Mouse (Mus musculus): Measurements from ENCODE around the gene Man1b1. TPM values are rescaled to one million over a fixed set of nuclear protein-coding genes. Genes with fewer than 3 reads are reported as not detected.

The Man1b1 gene
- polyA plus RNA-seq, 1 experiment from 2014 or later: 43.2 TPM

DNA sequence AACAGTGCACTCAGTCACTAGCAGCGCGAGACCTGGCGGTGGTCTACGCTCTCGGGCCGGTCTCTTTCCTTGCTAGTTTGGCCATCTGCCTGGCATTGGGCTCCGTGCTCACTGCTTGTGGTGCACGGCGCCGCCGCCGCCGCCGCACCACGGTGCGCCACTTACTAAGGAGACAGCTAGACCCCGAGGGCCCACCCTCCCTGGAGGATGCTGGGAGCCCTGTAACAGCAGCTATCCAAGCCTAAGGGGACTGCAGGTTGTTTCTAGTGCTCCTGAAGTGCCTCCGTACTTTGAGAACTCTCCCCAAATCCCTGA lies 41.4 kb upstream of the Man1b1 start:
- H3K9ac ChIP-seq (ENCODE audit: low read depth, low read length): no peak overlapping the region
- no peaks in the 10 kb centered on the region for H3K9me3 ChIP-seq (ENCODE audit: control insufficient read depth, low read length)
- peak overlapping the region; percentile 24 for H3K4me3 ChIP-seq (ENCODE audit: low read length)
- peaks cover 22% of the 10 kb centered on the region for H3K4me1 ChIP-seq (ENCODE audit: control insufficient read depth, insufficient read depth, low read length)
- H3K27me3 ChIP-seq (replicated peaks; ENCODE audit: control insufficient read depth, insufficient read depth, low read length): peaks cover 54% of the 10 kb centered on the region
- no peak overlapping the region for H3K4me2 ChIP-seq (ENCODE audit: low read depth, low read length)
- ATAC-seq: no peak
- no peak overlapping the region for H3K27ac ChIP-seq (ENCODE audit: low read length)
- no peaks in the 10 kb centered on the region for H3K36me3 ChIP-seq (ENCODE audit: control insufficient read depth, insufficient read depth, low read length)
- WGBS: under 1% methylated on average over 18 of the region's 18 CpGs

DNA sequence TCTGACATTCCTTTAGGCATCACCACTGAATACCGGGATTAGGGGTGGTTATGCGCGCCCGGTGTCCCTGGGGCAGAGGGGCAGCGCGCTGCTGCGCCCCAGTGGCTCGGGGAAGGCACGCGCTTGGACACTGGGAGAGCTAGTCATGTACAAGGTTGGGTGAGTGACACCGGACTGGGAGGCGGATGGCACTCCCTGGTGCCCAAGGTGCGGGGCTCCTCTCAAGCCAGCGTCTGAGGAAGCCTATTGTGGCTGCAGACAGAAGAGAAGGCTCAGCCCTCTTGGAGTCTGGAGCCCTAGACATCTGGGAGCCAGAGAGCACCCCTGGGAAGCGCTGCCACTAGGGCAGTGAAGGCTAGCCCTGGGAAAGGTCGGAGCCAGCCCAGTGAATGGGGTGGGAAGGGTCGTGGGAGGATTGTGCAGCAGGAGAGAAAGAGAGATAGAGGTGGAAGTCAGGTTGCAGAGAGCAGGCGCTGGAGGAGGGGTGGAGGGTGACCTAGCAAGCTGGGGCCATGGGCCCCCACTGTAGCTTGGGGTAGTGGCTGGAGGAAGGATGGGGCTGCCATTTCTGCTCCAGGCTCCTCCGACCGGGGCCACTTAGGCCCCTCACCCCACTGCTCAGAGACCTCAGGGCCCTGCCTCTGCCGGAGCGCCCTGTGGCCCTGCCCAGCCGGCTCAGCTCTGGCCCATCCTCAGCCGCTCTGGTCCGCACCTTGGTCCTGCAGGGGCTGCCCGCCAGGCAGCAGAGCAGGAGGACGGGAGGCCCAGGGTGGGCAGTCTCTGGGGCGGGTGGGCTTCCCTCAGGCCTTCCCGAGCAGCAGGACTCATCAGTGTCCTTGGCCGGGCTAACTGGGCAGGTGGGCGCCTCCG lies 40.7 kb upstream of the Man1b1 start:
- ATAC-seq: no peak
- Histone ChIP-seq H3K27me3 (replicated peaks; ENCODE audit: control insufficient read depth, insufficient read depth, low read length) (peaks cover 56% of the 10 kb centered on the region), H3K9ac (ENCODE audit: low read depth, low read length) (peak overlapping the region; percentile 46), H3K4me2 (ENCODE audit: low read depth, low read length) (peak overlapping the region; percentile 67), H3K9me3 (ENCODE audit: control insufficient read depth, low read length) (no peaks in the 10 kb centered on the region), H3K4me1 (ENCODE audit: control insufficient read depth, insufficient read depth, low read length) (peaks cover 17% of the 10 kb centered on the region), H3K36me3 (ENCODE audit: control insufficient read depth, insufficient read depth, low read length) (no peaks in the 10 kb centered on the region), H3K27ac (ENCODE audit: low read length) (no peak overlapping the region), H3K4me3 (ENCODE audit: low read length) (peak overlapping the region; percentile 41)
- WGBS: 6% methylated on average over 32 of the region's 32 CpGs

DNA sequence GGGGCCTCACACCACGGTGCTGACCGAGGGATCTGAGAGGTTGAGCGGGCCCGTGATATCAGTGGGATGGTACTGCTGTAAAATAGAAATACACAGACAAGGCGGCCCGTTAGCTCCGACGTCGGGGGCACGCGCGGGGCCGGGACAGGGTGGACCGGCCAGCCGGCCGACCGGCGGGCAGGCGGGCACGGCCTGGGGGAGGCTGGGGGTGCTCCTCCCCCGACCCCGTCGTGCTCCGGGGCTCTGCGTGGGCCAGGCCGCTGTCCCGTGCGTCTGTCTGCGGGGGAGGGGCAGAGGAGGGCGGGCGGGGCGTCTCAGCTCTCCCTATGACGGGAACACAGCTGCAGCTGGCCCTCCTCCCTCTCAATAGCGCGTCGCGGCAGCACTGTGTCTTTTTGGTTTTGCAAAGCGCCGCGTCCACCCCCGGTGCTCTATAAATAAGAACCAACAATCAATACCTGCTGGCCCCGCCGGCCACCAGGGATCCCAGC lies 40.0 kb upstream of the Man1b1 start:
- Histone ChIP-seq H3K4me3 (ENCODE audit: low read length) (peak overlapping the region; percentile 41), H3K9me3 (ENCODE audit: control insufficient read depth, low read length) (no peaks in the 10 kb centered on the region), H3K4me1 (ENCODE audit: control insufficient read depth, insufficient read depth, low read length) (peaks cover 12% of the 10 kb centered on the region), H3K36me3 (ENCODE audit: control insufficient read depth, insufficient read depth, low read length) (no peaks in the 10 kb centered on the region), H3K27me3 (replicated peaks; ENCODE audit: control insufficient read depth, insufficient read depth, low read length) (peaks cover 59% of the 10 kb centered on the region), H3K4me2 (ENCODE audit: low read depth, low read length) (peak overlapping the region; percentile 67), H3K9ac (ENCODE audit: low read depth, low read length) (peak overlapping the region; percentile 46), H3K27ac (ENCODE audit: low read length) (no peak overlapping the region)
- WGBS: 5% methylated on average over 41 of the region's 43 CpGs
- ATAC-seq: 0 out of 2 replicates have a peak, but pooled peaks have one; percentile 11

DNA sequence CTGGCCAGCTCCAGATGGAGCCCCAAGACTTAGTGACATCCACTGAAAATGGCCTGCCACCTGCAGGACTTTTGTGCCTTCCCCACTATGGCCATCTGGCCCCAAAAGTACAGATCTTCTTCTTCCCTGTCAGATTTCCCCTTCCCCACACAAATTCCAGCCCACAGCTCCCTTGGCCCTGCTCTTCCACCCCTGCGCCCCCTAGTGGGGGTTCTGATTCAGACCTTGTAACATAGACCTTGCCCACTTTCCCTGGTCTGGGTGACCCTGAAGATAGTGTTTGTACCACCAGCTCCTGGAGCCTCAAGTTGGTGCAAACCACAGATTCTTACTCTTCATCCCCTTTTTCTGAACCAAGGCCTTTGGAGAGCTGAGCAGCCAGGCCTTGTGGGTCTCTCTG lies 39.3 kb upstream of the Man1b1 start:
- H3K4me2 ChIP-seq (ENCODE audit: low read depth, low read length): peak overlapping the region; percentile 67
- WGBS: 0% methylated on average over 1 of the region's 1 CpGs
- no peaks in the 10 kb centered on the region for H3K36me3 ChIP-seq (ENCODE audit: control insufficient read depth, insufficient read depth, low read length)
- no peak overlapping the region for H3K4me3 ChIP-seq (ENCODE audit: low read length)
- no peaks in the 10 kb centered on the region for H3K9me3 ChIP-seq (ENCODE audit: control insufficient read depth, low read length)
- ATAC-seq: 0 out of 2 replicates have a peak, but pooled peaks have one; percentile 29
- H3K27me3 ChIP-seq (replicated peaks; ENCODE audit: control insufficient read depth, insufficient read depth, low read length): peaks cover 65% of the 10 kb centered on the region
- no peak overlapping the region for H3K27ac ChIP-seq (ENCODE audit: low read length)
- H3K9ac ChIP-seq (ENCODE audit: low read depth, low read length): peak overlapping the region; percentile 46; the same call in 1 of the 2 replicates
- peaks cover 8% of the 10 kb centered on the region for H3K4me1 ChIP-seq (ENCODE audit: control insufficient read depth, insufficient read depth, low read length)

GRCm38 (mm10) chr2:25293706-25294105 lies 38.4 kb upstream of the Man1b1 start:
- Histone ChIP-seq H3K27me3 (replicated peaks; ENCODE audit: control insufficient read depth, insufficient read depth, low read length) (peaks cover 61% of the 10 kb centered on the region), H3K4me3 (ENCODE audit: low read length) (no peak overlapping the region), H3K9me3 (ENCODE audit: control insufficient read depth, low read length) (no peaks in the 10 kb centered on the region), H3K4me1 (ENCODE audit: control insufficient read depth, insufficient read depth, low read length) (peaks cover 8% of the 10 kb centered on the region), H3K36me3 (ENCODE audit: control insufficient read depth, insufficient read depth, low read length) (no peaks in the 10 kb centered on the region), H3K4me2 (ENCODE audit: low read depth, low read length) (no peak overlapping the region), H3K27ac (ENCODE audit: low read length) (no peak overlapping the region), H3K9ac (ENCODE audit: low read depth, low read length) (no peak overlapping the region)
- 73% methylated on average over 9 of the region's 9 CpGs for WGBS
- ATAC-seq: no peak

- no peak for ATAC-seq
- Histone ChIP-seq H3K4me3 (ENCODE audit: low read length) (no peak overlapping the region), H3K4me2 (ENCODE audit: low read depth, low read length) (no peak overlapping the region), H3K27ac (ENCODE audit: low read length) (no peak overlapping the region), H3K36me3 (ENCODE audit: control insufficient read depth, insufficient read depth, low read length) (no peaks in the 10 kb centered on the region), H3K27me3 (replicated peaks; ENCODE audit: control insufficient read depth, insufficient read depth, low read length) (peaks cover 27% of the 10 kb centered on the region), H3K4me1 (ENCODE audit: control insufficient read depth, insufficient read depth, low read length) (peaks cover 7% of the 10 kb centered on the region), H3K9me3 (ENCODE audit: control insufficient read depth, low read length) (no peaks in the 10 kb centered on the region), H3K9ac (ENCODE audit: low read depth, low read length) (no peak overlapping the region)
- 76% methylated on average over 8 of the region's 8 CpGs for WGBS
Observed at GRCm38 (mm10) chr2:25297093-25297492, 35.0 kb upstream of the Man1b1 start.

GRCm38 (mm10) chr2:25298046-25298445 lies 34.1 kb upstream of the Man1b1 start:
- no peak for ATAC-seq
- H3K4me1 ChIP-seq (ENCODE audit: control insufficient read depth, insufficient read depth, low read length): no peaks in the 10 kb centered on the region
- H3K9me3 ChIP-seq (ENCODE audit: control insufficient read depth, low read length): no peaks in the 10 kb centered on the region
- no peaks in the 10 kb centered on the region for H3K36me3 ChIP-seq (ENCODE audit: control insufficient read depth, insufficient read depth, low read length)
- no peak overlapping the region for H3K9ac ChIP-seq (ENCODE audit: low read depth, low read length)
- no peak overlapping the region for H3K4me2 ChIP-seq (ENCODE audit: low read depth, low read length)
- H3K27me3 ChIP-seq (replicated peaks; ENCODE audit: control insufficient read depth, insufficient read depth, low read length): peaks cover 18% of the 10 kb centered on the region; the same call in 1 of the 2 replicates
- 78% methylated on average over 10 of the region's 10 CpGs for WGBS
- H3K4me3 ChIP-seq (ENCODE audit: low read length): no peak overlapping the region
- no peak overlapping the region for H3K27ac ChIP-seq (ENCODE audit: low read length)

DNA sequence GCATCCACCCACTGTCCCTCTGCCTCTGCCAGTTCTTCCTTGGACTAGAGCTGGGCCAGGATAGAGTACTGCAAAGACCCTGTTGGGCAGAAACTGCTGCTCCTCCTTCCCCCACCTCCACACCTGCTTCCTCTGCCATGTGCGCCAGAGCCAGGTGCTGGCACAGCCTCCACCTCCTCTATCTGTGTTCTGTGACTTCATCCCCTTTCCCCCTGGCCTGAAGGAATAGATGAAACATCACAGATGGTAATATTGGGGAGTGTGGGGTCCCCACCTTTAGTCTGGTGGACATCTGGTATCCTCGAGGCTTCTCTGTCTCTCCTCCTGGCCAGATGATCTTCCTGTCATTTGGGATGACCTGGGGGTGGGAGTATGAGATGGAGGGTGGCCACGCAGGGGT lies 28.7 kb upstream of the Man1b1 start:
- no peak for ATAC-seq
- 60% methylated on average over 3 of the region's 3 CpGs for WGBS
- no peak overlapping the region for H3K4me2 ChIP-seq (ENCODE audit: low read depth, low read length)
- H3K4me3 ChIP-seq (ENCODE audit: low read length): no peak overlapping the region
- H3K36me3 ChIP-seq (ENCODE audit: control insufficient read depth, insufficient read depth, low read length): no peaks in the 10 kb centered on the region
- no peaks in the 10 kb centered on the region for H3K9me3 ChIP-seq (ENCODE audit: control insufficient read depth, low read length)
- no peak overlapping the region for H3K27ac ChIP-seq (ENCODE audit: low read length)
- peaks cover 33% of the 10 kb centered on the region for H3K27me3 ChIP-seq (replicated peaks; ENCODE audit: control insufficient read depth, insufficient read depth, low read length)
- no peak overlapping the region for H3K9ac ChIP-seq (ENCODE audit: low read depth, low read length)
- no peaks in the 10 kb centered on the region; the same call in 1 of the 2 replicates for H3K4me1 ChIP-seq (ENCODE audit: control insufficient read depth, insufficient read depth, low read length)

DNA sequence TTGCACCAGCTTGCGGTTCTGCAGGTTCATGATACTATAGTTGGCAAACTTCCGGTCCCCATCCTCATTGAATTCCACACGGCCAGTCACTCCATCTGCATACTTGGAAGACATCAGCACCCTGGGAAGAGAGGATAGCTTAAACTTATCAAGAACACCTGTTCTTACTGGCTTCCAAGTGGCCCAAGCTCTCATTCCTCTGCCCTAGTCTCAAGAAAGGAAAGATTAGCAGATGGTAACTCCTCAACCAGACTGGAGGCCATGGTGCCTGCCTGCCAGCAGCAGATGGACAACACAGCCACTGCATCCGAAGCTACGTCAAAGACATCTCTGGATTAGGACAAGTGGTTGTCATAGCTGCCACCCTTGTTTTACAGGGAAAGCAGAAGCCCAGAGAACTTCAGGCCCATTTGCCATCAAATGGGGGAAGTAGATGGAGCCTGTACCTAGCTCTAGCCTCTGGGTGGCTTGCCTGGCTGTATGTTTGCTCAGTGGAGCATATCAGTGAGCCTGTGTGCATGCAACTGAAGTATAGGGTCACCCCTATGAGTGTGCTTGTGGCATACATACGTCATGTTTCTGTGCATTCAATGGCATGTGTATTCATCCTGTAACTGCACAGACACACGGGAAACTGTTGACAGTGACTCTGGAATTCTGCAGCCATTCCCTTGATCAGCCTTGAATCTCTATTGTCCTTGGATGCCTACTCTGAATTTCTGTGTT lies 28.0 kb upstream of the Man1b1 start:
- WGBS: 67% methylated on average over 7 of the region's 7 CpGs
- ATAC-seq: no peak
- no peaks in the 10 kb centered on the region; the same call in 1 of the 2 replicates for H3K4me1 ChIP-seq (ENCODE audit: control insufficient read depth, insufficient read depth, low read length)
- H3K27me3 ChIP-seq (replicated peaks; ENCODE audit: control insufficient read depth, insufficient read depth, low read length): peaks cover 39% of the 10 kb centered on the region
- peak overlapping the region; percentile 53; the same call in 1 of the 2 replicates for H3K4me3 ChIP-seq (ENCODE audit: low read length)
- no peak overlapping the region for H3K27ac ChIP-seq (ENCODE audit: low read length)
- H3K36me3 ChIP-seq (ENCODE audit: control insufficient read depth, insufficient read depth, low read length): no peaks in the 10 kb centered on the region
- H3K9ac ChIP-seq (ENCODE audit: low read depth, low read length): no peak overlapping the region
- peak overlapping the region; percentile 92 for H3K4me2 ChIP-seq (ENCODE audit: low read depth, low read length)
- no peaks in the 10 kb centered on the region for H3K9me3 ChIP-seq (ENCODE audit: control insufficient read depth, low read length)

All from intestine, embryonic 16.5 days (tissue).